Mouse (Mus musculus) heart, postnatal 0 days (tissue): ENCODE results near the gene Tmem205. TPM values are rescaled to one million over a fixed set of nuclear protein-coding genes. Genes with fewer than 3 reads are reported as not detected.

Experiments used
- ATAC-seq: fragments of 200-750 bp; cut with Nextera tagmentation; 2 replicates; pipeline ENCODE4 v1.8.0; 2017; ENCODE audit warnings: low read depth, moderate number of reproducible peaks, moderate library complexity; ENCODE audit not compliant: insufficient read depth
- DNase-seq: peaks from one replicate; pipeline ENCODE4 v3.0.0-alpha.2; 2016; ENCODE audit warnings: low spot score
- H3K27ac ChIP-seq: fragments of 300-500 bp; sonication (generic); 2 replicates; pipeline ENCODE4 v1.5.1; 2014; ENCODE audit warnings: low read depth, mild to moderate bottlenecking
- H3K27me3 ChIP-seq: fragments of 300-500 bp; sonication (generic); 2 replicates; pipeline ENCODE4 v1.6.1; 2014; ENCODE audit warnings: low read length, mixed read lengths; ENCODE audit not compliant: control insufficient read depth, insufficient read depth
- H3K36me3 ChIP-seq: fragments of 300-500 bp; sonication (generic); replicated peaks from 2 replicates; pipeline ENCODE4 v1.6.1; 2014; ENCODE audit warnings: low read length, mixed read lengths; ENCODE audit not compliant: control insufficient read depth, insufficient read depth
- H3K4me1 ChIP-seq: fragments of 300-500 bp; sonication (generic); 2 replicates; pipeline ENCODE4 v1.6.1; 2014; ENCODE audit warnings: antibody characterized with exemption; ENCODE audit not compliant: control insufficient read depth, insufficient read depth
- H3K4me2 ChIP-seq: fragments of 300-500 bp; sonication (generic); 2 replicates; pipeline ENCODE4 v1.6.1; 2014; ENCODE audit warnings: low read depth, mild to moderate bottlenecking, low read length, moderate library complexity
- H3K4me3 ChIP-seq: fragments of 300-500 bp; sonication (generic); 2 replicates; pipeline ENCODE4 v1.5.1; 2014; ENCODE audit warnings: low read depth, low read length
- H3K9ac ChIP-seq: fragments of 300-500 bp; sonication (generic); replicated peaks from 2 replicates; pipeline ENCODE4 v1.6.1; 2014; ENCODE audit warnings: low read depth, low read length, mixed read lengths
- H3K9me3 ChIP-seq: fragments of 300-500 bp; sonication (generic); replicated peaks from 2 replicates; pipeline ENCODE4 v1.6.1; 2016; ENCODE audit warnings: low read length; ENCODE audit not compliant: control insufficient read depth
- CTCF ChIP-seq: IDR thresholded peaks from 2 replicates; pipeline ENCODE4 v1.5.1; 2016; ENCODE audit warnings: antibody characterized with exemption, control low read depth, low read depth
- EP300 ChIP-seq: IDR thresholded peaks from 2 replicates; pipeline ENCODE4 v1.6.1; 2016; ENCODE audit warnings: antibody characterized with exemption, low read depth
- WGBS: fragments of 180-500 bp; shearing (Covaris S2); extraction: QIAGEN DNeasy Blood & Tissue Kit; methylation state at CpG from one replicate; pipeline ENCODE4 v1.1.7; 2014; 5-methylcytosine and 5-hydroxymethylcytosine counted together
- polyA plus RNA-seq: library from polyadenylated mRNA; unstranded; fragments of >200 nt; fragmentation: Nextera tagmentation; extraction: Ambion mirVana; gene quantifications from 2 replicates; pipeline ENCODE4 v1.2.1, GENCODE M21; 2015
- total RNA-seq: library from RNA; depleted of rRNA; stranded (reverse); fragments of >200 nt; gene quantifications from 2 replicates; pipeline ENCODE4 v1.2.3, GENCODE M21; 2014; ENCODE audit warnings: low replicate concordance

The Tmem205 gene
- total and polyA plus RNA-seq, 2 experiments from 2014 or later = 44.8 to 53.9 TPM

DNA sequence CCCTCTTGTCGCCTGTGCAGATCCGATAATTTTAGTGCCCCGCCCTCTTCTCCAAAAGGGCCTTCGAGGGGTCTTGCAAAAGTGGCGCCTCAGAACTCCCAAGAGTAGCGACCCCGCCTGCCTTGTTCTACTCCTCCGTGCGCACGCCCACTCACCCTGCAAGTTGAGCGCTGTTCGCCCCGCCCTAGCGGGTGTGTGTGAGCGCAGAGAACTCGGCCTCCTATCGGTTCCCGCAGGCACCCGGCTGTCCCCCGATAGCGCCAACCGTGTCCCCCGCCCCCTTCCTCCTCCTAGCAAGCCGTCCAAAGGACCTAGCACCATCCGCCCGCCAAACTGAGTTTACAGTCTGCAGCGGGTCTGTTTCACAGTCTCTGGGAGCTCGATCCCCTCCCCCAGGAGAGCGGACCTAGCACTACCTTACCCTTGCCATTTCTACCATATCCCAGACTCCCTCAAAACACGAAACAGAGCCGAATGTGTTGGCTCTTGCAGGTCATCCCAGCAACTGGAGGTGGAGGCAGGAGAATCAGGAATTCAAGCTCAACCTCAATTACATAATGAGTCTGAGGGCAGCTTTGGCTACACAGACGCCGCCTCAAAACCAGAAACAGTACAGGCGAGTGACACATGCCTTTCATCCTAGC, 35.2 kb upstream of the Tmem205 start:
- Histone ChIP-seq H3K9ac (0 out of 2 replicates have a peak overlapping the region, but pooled peaks have one; percentile 13), H3K4me3 (peak overlapping the region; percentile 45), H3K9me3 (no peaks in the 10 kb centered on the region), H3K4me2 (peak overlapping the region; percentile 89), H3K27me3 (peaks cover 25% of the 10 kb centered on the region), H3K27ac (no peak overlapping the region), H3K4me1 (peaks cover 25% of the 10 kb centered on the region), H3K36me3 (no peaks in the 10 kb centered on the region)
- peak; percentile 17 for DNase-seq
- no peak for TF ChIP-seq CTCF
- no peak for TF ChIP-seq EP300
- ATAC-seq = peak; percentile 62
- WGBS = 3% methylated on average over 34 of the region's 34 CpGs

DNA sequence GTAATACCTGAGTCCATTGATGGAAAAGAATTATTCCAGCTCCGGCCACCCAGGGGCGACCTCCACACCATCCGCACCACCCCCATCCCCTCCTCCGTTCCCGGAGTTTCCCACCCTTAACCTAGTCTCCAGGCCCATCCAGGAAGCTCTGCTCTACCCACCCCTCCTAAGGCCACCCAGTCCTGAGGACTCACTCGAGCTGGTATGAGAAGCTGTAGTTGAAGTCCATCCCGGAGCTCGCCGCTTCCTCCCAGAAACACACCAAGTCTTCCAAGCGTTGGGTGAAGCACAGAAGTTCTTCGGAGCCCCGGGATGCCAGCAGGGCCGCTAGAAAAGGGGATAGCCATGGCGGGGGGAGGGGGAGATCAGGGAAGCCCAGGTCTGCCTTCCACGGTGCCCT, 34.7 kb upstream of the Tmem205 start:
- Histone ChIP-seq H3K27me3 (peaks cover 25% of the 10 kb centered on the region), H3K4me2 (peak overlapping the region; percentile 89), H3K4me3 (peak overlapping the region; percentile 45), H3K4me1 (peaks cover 25% of the 10 kb centered on the region), H3K36me3 (no peaks in the 10 kb centered on the region), H3K9ac (0 out of 2 replicates have a peak overlapping the region, but pooled peaks have one; percentile 13), H3K27ac (no peak overlapping the region), H3K9me3 (no peaks in the 10 kb centered on the region)
- TF ChIP-seq CTCF (no peak), EP300 (no peak)
- DNase-seq = no peak
- ATAC-seq = peak; percentile 52; the same call in 1 of the 2 replicates
- 1% methylated on average over 15 of the region's 15 CpGs for WGBS

DNA sequence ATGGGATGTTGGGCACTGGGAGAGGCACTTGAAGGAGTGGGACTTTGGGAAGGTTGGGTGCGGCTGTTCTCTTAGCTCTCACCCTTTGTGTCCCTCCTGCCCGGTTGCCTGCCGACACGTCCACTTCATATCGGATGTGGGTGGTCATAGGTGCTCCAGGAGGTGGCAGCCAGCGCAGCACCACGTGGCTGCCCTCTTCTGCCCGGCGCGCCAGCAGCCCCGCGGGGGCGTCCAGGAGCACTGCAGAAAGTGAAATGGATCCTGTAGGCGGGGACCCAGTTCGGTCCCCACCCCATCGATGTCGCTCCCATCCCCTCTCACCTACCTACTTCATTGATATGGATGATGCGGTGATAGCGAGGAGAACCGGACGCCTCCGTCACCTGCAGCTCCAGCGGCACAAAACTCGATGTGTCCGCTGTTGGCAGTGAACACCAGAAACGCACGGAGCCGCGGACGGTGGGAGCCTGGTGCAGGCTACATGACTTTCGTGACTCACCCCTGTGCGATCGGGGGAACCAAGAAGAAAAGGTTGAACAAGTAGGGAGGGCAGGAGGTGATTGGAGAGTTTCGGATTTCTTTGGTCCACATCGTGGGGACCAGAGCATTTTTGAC, 34.1 kb upstream of the Tmem205 start:
- no peak overlapping the region for H3K9ac ChIP-seq

DNA sequence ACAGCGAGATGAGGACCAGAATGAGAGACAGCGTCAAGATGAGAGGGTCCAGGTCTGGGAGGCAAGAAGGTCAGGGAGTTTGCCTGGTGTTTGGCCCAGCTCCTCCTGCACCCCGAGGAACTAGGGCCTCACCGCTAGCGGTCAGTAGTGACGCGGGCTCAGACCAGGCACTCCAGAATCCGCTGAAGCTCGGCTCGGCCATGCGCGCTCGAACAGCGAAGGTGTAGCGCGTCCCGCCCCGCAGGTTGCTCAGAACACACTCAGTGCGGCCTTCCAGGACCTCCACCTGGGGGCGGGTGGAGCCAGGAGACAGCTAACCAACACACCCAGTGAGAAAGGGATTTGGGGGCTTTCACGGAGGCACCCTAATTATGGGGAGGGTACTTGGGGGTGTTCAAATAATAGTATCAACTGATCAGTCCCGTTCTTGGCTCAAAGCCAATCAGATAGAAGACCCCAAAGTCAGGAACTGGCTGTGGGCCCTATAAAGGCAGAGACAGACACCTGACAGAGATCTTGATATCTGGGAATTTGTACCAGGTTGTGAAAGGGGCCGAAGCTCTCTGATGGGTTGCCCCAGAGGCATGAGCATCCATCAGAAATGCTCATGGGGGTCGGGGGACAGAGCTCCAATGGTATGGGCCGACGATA, 33.3 kb upstream of the Tmem205 start:
- 17% methylated on average over 26 of the region's 26 CpGs for WGBS
- Histone ChIP-seq H3K27ac (no peak overlapping the region), H3K4me3 (no peak overlapping the region), H3K9me3 (no peaks in the 10 kb centered on the region), H3K27me3 (peaks cover 25% of the 10 kb centered on the region), H3K9ac (no peak overlapping the region), H3K36me3 (no peaks in the 10 kb centered on the region), H3K4me2 (no peak overlapping the region), H3K4me1 (peaks cover 30% of the 10 kb centered on the region)
- DNase-seq = no peak
- no peak for ATAC-seq
- TF ChIP-seq EP300 = no peak
- TF ChIP-seq CTCF = no peak

More for the DNA sequence above, 34.1 kb upstream of the Tmem205 start:
- Histone ChIP-seq H3K27ac (no peak overlapping the region), H3K36me3 (no peaks in the 10 kb centered on the region), H3K4me3 (peak overlapping the region; percentile 45), H3K9me3 (no peaks in the 10 kb centered on the region), H3K4me2 (peak overlapping the region; percentile 89), H3K4me1 (peaks cover 27% of the 10 kb centered on the region), H3K27me3 (peaks cover 25% of the 10 kb centered on the region)
- DNase-seq = no peak
- 3% methylated on average over 35 of the region's 35 CpGs for WGBS
- TF ChIP-seq CTCF = no peak
- no peak for TF ChIP-seq EP300
- ATAC-seq = no peak

DNA sequence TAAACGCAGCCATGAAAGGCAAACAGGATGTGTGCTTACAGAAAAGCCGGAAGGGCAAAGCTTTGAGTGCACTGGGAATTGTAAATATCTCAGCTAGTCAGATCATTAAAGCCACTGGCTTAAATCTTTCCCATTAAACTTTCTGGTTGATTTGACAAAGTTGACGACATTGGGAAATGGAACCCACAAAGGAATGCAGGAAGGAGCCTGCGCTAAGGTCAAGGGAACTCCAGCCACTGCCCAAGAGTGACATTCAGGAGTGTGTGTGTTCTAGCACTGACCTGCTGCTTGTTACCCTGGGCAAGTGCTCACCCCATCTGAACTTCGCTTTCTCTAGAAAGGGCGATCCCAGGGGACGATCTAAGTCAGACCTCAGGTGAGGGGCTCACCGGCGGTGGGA, 32.8 kb upstream of the Tmem205 start:
- no peak overlapping the region for H3K27ac ChIP-seq
- H3K4me3 ChIP-seq = no peak overlapping the region
- peaks cover 30% of the 10 kb centered on the region for H3K4me1 ChIP-seq

More for the DNA sequence above, 32.8 kb upstream of the Tmem205 start:
- WGBS = 63% methylated on average over 9 of the region's 9 CpGs
- TF ChIP-seq EP300 (no peak), CTCF (no peak)
- Histone ChIP-seq H3K9me3 (no peaks in the 10 kb centered on the region), H3K36me3 (no peaks in the 10 kb centered on the region), H3K9ac (no peak overlapping the region), H3K27me3 (peaks cover 25% of the 10 kb centered on the region), H3K4me2 (no peak overlapping the region)
- ATAC-seq = no peak
- no peak for DNase-seq
